11 mouse cellular contexts compared by ENCODE assay signal in the genomic region with DNA sequence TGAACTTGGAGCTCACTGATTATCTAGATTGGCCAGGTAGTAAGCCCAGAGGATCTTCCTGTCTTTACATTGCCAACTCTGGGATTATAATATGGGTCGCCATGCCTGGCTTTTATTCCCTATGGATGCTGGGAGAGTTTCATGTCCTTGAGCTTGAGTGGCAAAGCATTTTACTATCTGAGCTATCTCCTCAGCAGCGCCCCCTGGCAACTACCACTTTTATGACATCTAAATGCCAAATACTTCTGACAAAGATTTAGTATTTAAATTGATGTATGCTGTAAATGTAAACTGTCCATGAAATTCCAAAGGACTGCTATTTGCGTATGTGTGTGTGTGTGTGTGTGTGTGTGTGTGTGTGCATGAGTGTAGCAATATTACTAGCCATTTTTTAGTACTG.
DNase-seq lines count a peak whose midpoint lies in the region; ATAC-seq lines count a peak whose summit lies in the region.
"Had no signal": no experiment of that assay in that cellular context is flagged by ENCODE, and none has a peak within 500 bp of the region (broad histone marks: within the 10 kb centered on the region; RNA-seq: fewer than 3 reads in every experiment).

No protein-coding gene starts in this region.

- no peak overlapping the region for H3K9ac ChIP-seq in kidney, embryonic 16.5 days (replicated peaks; ENCODE audit: low read length)
- H3K9ac ChIP-seq: midbrain, embryonic 12.5 days had no signal

- no peak overlapping the region for H3K4me3 ChIP-seq in kidney, embryonic 16.5 days (ENCODE audit: low read length)
- H3K4me3 ChIP-seq: midbrain, embryonic 12.5 days had no signal

- no peaks in the 10 kb centered on the region for H3K27me3 ChIP-seq in kidney, embryonic 16.5 days (ENCODE audit: insufficient read depth, low read length)

- H3K4me1 ChIP-seq in kidney, embryonic 16.5 days (ENCODE audit: insufficient read depth, low read length) = no peaks in the 10 kb centered on the region
- H3K4me1 ChIP-seq: midbrain, embryonic 12.5 days had no signal

- 58% methylated on average over 3 of the region's 3 CpGs for WGBS in kidney, embryonic 16.5 days

- no peak overlapping the region for H3K27ac ChIP-seq in kidney, embryonic 16.5 days (ENCODE audit: low read length)
- H3K27ac ChIP-seq: midbrain, embryonic 12.5 days had no signal

- no peaks in the 10 kb centered on the region for H3K9me3 ChIP-seq in kidney, embryonic 16.5 days (ENCODE audit: low read length)

- DNase-seq in cerebellum, adult 9-10 months = peak; percentile 58
- DNase-seq in cerebellum, adult 11 months = no peak
- DNase-seq in kidney, adult 9 months = peak; percentile 12
- peak; percentile 10 for DNase-seq in thymus, postnatal 0 days (ENCODE audit: low spot score)
- no peak for DNase-seq in thymus, postnatal 10 days (ENCODE audit: low spot score in 2 of 2)
- DNase-seq in retina, postnatal 1 day = peak; percentile 49
- DNase-seq in right cerebral cortex, postnatal 36 days (ENCODE audit: low spot score in 2 of 2) = no peak
- DNase-seq: adrenal gland, adult 2 months; heart, postnatal 10 days had no signal

- H3K4me2 ChIP-seq in kidney, embryonic 16.5 days (replicated peaks; ENCODE audit: low read depth, low read length) = no peak overlapping the region
- H3K4me2 ChIP-seq: midbrain, embryonic 12.5 days had no signal

- ATAC-seq in kidney, embryonic 16.5 days (ENCODE audit: low FRiP score, low TSS enrichment) = no peak

- H3K36me3 ChIP-seq in kidney, embryonic 16.5 days (ENCODE audit: insufficient read depth, low read length) = no peaks in the 10 kb centered on the region
- H3K36me3 ChIP-seq: midbrain, embryonic 12.5 days had no signal

Comparison
In these comparisons a context has a peak if more than half of its experiments do, and no peak if none do; other contexts are left out.
1. DNase-seq: peak in cerebellum, adult 9-10 months (single experiment), kidney, adult 9 months (single experiment), thymus, postnatal 0 days (single experiment) and retina, postnatal 1 day (single experiment); none in cerebellum, adult 11 months (single experiment), thymus, postnatal 10 days (0 of 2) and right cerebral cortex, postnatal 36 days (0 of 2).